Mouse (Mus musculus): ENCODE data around the gene Mpzl3.
A peak's percentile ranks its signal among the peaks of the same experiment; 100 is the strongest.

The Mpzl3 gene

GRCm38 (mm10) chr9:45046973-45047372 is 8.0 kb upstream of the Mpzl3 start:
- DNase-seq, result no peak

- peak; percentile 56 for DNase-seq
Measured at GRCm38 (mm10) chr9:45048511-45048910, 6.5 kb upstream of the Mpzl3 start.

- DNase-seq, result no peak
Measured at GRCm38 (mm10) chr9:45049731-45050130, 5.3 kb upstream of the Mpzl3 start.

- no peak for DNase-seq
Measured at GRCm38 (mm10) chr9:45050301-45050700, 4.7 kb upstream of the Mpzl3 start.

- DNase-seq, result no peak
Measured at GRCm38 (mm10) chr9:45058304-45058940, 3.4 kb downstream of the Mpzl3 start.

- DNase-seq, result no peak
Measured at GRCm38 (mm10) chr9:45060151-45060550, 5.2 kb downstream of the Mpzl3 start.

GRCm38 (mm10) chr9:45062677-45063076 is 7.7 kb downstream of the Mpzl3 start:
- DNase-seq, result no peak

GRCm38 (mm10) chr9:45064421-45064820 is 9.4 kb downstream of the Mpzl3 start:
- DNase-seq, result no peak

GRCm38 (mm10) chr9:45066735-45067134 is 11.7 kb downstream of the Mpzl3 start:
- no peak for DNase-seq

- no peak for DNase-seq
Measured at GRCm38 (mm10) chr9:45071800-45072199, 16.8 kb downstream of the Mpzl3 start.

- no peak for DNase-seq
Measured at GRCm38 (mm10) chr9:45077859-45078258, 22.9 kb downstream of the Mpzl3 start.

- DNase-seq, result no peak
Measured at GRCm38 (mm10) chr9:45079011-45079410, 24.0 kb downstream of the Mpzl3 start, which contains the start of gene Jaml. Jaml (plus strand) TSS chr9:45079183.

GRCm38 (mm10) chr9:45083132-45083531 is 28.1 kb downstream of the Mpzl3 start:
- DNase-seq, result no peak

GRCm38 (mm10) chr9:45084556-45084955 is 29.6 kb downstream of the Mpzl3 start:
- DNase-seq, result no peak

GRCm38 (mm10) chr9:45085741-45086690 is 31.0 kb downstream of the Mpzl3 start:
- peak; percentile 1 for DNase-seq

- no peak for DNase-seq
Measured at GRCm38 (mm10) chr9:45088040-45088439, 33.1 kb downstream of the Mpzl3 start.

GRCm38 (mm10) chr9:45090811-45091210 is 35.8 kb downstream of the Mpzl3 start:
- DNase-seq, result peak; percentile 5

GRCm38 (mm10) chr9:45092641-45093040 is 37.7 kb downstream of the Mpzl3 start:
- no peak for DNase-seq

GRCm38 (mm10) chr9:45095149-45095937 is 40.4 kb downstream of the Mpzl3 start:
- no peak for DNase-seq

- DNase-seq, result no peak
Measured at GRCm38 (mm10) chr9:45097877-45098276, 42.9 kb downstream of the Mpzl3 start.

GRCm38 (mm10) chr9:45098426-45098825 is 43.4 kb downstream of the Mpzl3 start:
- no peak for DNase-seq

- no peak for DNase-seq
Measured at GRCm38 (mm10) chr9:45102528-45102927, 47.5 kb downstream of the Mpzl3 start.
